Mouse (Mus musculus) heart, adult 2 months (tissue): ENCODE measurements at regions not wholly inside any gene's neighbourhood (a gene's known extent, or its start where the extent isn't known, plus 50 kb on each side); places are given as distances from the start of the nearest gene placed in this dataset.

Experiments
- DNase-seq, 2 experiments: peaks; one replicate each; pipeline ENCODE4 v3.0.0; 2021
- H3K27ac ChIP-seq: fragments of 200-600 bp; 2 replicates; pipeline ENCODE4 v1.8.1; 2022
- H3K27me3 ChIP-seq: fragments of 200-500 bp; 2 replicates; pipeline ENCODE4 v1.6.1; 2012; ENCODE audit warnings: mild to moderate bottlenecking, low read length, inconsistent platforms, mixed read lengths; ENCODE audit not compliant: control insufficient read depth, insufficient read depth
- H3K36me3 ChIP-seq: fragments of 200-500 bp; 2 replicates; pipeline ENCODE4 v1.6.1; 2012; ENCODE audit warnings: low read length, inconsistent platforms; ENCODE audit not compliant: control insufficient read depth, insufficient read depth
- H3K4me1 ChIP-seq: fragments of 200-500 bp; 2 replicates; pipeline ENCODE4 v1.6.1; 2011; ENCODE audit warnings: low read length; ENCODE audit not compliant: control insufficient read depth, insufficient read depth
- H3K4me3 ChIP-seq: fragments of 200-600 bp; 2 replicates; pipeline ENCODE4 v1.8.1; 2022
- H3K79me2 ChIP-seq: fragments of 200-500 bp; replicated peaks from 2 replicates; pipeline ENCODE4 v1.6.1; 2012; ENCODE audit warnings: mild to moderate bottlenecking, inconsistent platforms, low read length, moderate library complexity, mixed read lengths; ENCODE audit not compliant: control insufficient read depth, insufficient read depth
- H3K9ac ChIP-seq: fragments of 200-500 bp; 2 replicates; pipeline ENCODE4 v1.6.1; 2012; ENCODE audit warnings: low read depth, mild to moderate bottlenecking, control low read depth, inconsistent platforms, low read length, mixed read lengths
- CTCF ChIP-seq: fragments of 200-600 bp; IDR thresholded peaks from 2 replicates; pipeline ENCODE4 v1.8.1; 2022; ENCODE audit warnings: antibody characterized with exemption, mild to moderate bottlenecking, moderate library complexity
- EP300 ChIP-seq: fragments of 200-500 bp; IDR thresholded peaks from 2 replicates; pipeline ENCODE4 v1.6.1; 2011; ENCODE audit warnings: low read depth, low read length, control low read depth; ENCODE audit not compliant: insufficient read depth
- POLR2A ChIP-seq: fragments of 200-500 bp; IDR thresholded peaks from 2 replicates; pipeline ENCODE4 v1.6.1; 2011; ENCODE audit warnings: mild to moderate bottlenecking, low read depth, low read length, control low read depth; ENCODE audit not compliant: insufficient read depth
- WGBS: fragments of 180-500 bp; shearing (Covaris S2); methylation state at CpG from one replicate; pipeline ENCODE4 v1.1.7; 2018; 5-methylcytosine and 5-hydroxymethylcytosine counted together
- intact Hi-C: fragments of 180-260 bp; cut with DNase I; formaldehyde crosslinking; loops from one replicate; pipeline ENCODE4 v1.15.1; 2025

DNA sequence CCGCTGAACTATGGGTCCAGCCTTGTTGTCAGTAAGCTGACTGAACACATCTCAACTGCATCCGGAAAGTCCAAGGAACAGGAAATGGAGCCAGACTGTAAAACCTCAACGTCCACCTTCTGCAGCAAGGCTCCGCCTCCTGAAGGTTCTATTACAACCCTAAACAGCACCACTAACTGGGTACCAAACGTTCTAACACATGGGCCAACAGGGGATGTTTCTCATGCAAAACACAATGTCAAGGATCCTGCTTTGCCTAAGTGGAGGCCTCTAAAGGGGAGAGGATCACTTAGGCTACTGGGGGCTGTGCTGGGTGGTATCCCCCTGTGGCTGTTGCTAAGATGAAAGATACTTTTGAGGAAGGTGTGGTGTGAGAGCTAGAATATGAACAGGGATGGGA is 51.0 kb upstream of the Stt3b start:
- H3K4me3 ChIP-seq: no peak overlapping the region
- H3K4me1 ChIP-seq: no peaks in the 10 kb centered on the region
- no peak overlapping the region for H3K27ac ChIP-seq
- no peaks in the 10 kb centered on the region for H3K36me3 ChIP-seq
- TF ChIP-seq POLR2A (no peak), EP300 (no peak)
- 39% methylated on average over 5 of the region's 5 CpGs for WGBS
- H3K9ac ChIP-seq: no peak overlapping the region
- H3K27me3 ChIP-seq: no peaks in the 10 kb centered on the region
- intact Hi-C loops: no loop called here
- H3K79me2 ChIP-seq: no peaks in the 10 kb centered on the region
- DNase-seq: no peak

DNA sequence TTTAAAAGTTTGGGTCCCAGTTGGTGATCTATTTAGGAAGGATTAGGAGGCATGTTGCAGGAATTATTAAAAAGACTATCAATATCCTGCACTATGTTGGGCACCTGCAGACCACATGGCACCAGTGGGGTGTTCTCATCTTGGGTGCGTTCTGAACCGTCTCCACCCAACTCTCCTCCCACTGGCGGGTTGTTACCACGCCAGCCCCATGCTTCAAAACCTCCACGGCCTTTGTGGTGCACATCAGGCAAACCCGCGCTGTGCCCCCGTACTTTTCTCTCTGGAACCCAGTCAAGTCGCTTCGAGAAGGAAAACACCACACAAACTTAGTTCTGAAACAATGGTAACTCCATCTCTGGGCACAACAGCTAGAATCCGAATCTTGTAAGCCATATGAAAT is 51.7 kb upstream of the Stt3b start:
- intact Hi-C loops: no loop called here
- TF ChIP-seq EP300: no peak
- TF ChIP-seq CTCF: no peak
- TF ChIP-seq POLR2A: no peak
- H3K4me3 ChIP-seq: no peak overlapping the region
- no peak overlapping the region for H3K9ac ChIP-seq
- no peaks in the 10 kb centered on the region for H3K79me2 ChIP-seq
- no peaks in the 10 kb centered on the region for H3K4me1 ChIP-seq
- H3K36me3 ChIP-seq: no peaks in the 10 kb centered on the region
- no peak for DNase-seq
- no peaks in the 10 kb centered on the region for H3K27me3 ChIP-seq
- 90% methylated on average over 11 of the region's 11 CpGs for WGBS
- no peak overlapping the region for H3K27ac ChIP-seq

DNA sequence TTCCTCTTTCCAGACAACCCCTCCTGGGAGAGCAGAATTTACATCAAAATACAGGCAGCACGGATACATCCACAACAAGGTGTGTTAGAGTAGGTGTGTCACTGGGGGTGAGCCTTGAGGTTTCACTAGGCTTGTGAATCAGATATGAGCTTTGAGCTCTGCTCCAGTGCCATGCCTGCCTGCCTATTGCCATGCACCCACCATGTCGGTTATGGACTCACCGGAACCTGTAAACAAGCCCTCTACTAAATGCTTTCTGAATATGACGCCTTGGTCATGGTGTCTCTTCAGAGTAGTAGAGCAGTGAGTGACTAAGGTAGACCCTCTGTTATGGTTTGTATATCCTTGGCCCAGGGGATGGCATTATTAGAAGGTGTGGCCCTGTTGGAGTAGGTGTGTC is 52.3 kb upstream of the Stt3b start:
- WGBS: 90% methylated on average over 4 of the region's 4 CpGs
- H3K4me3 ChIP-seq: no peak overlapping the region
- no peak overlapping the region for H3K9ac ChIP-seq
- H3K4me1 ChIP-seq: no peaks in the 10 kb centered on the region
- intact Hi-C loops: no loop called here
- no peaks in the 10 kb centered on the region for H3K27me3 ChIP-seq
- DNase-seq: no peak
- H3K79me2 ChIP-seq: no peaks in the 10 kb centered on the region
- H3K27ac ChIP-seq: no peak overlapping the region
- H3K36me3 ChIP-seq: no peaks in the 10 kb centered on the region
- TF ChIP-seq POLR2A (no peak), EP300 (no peak), CTCF (no peak)

DNA sequence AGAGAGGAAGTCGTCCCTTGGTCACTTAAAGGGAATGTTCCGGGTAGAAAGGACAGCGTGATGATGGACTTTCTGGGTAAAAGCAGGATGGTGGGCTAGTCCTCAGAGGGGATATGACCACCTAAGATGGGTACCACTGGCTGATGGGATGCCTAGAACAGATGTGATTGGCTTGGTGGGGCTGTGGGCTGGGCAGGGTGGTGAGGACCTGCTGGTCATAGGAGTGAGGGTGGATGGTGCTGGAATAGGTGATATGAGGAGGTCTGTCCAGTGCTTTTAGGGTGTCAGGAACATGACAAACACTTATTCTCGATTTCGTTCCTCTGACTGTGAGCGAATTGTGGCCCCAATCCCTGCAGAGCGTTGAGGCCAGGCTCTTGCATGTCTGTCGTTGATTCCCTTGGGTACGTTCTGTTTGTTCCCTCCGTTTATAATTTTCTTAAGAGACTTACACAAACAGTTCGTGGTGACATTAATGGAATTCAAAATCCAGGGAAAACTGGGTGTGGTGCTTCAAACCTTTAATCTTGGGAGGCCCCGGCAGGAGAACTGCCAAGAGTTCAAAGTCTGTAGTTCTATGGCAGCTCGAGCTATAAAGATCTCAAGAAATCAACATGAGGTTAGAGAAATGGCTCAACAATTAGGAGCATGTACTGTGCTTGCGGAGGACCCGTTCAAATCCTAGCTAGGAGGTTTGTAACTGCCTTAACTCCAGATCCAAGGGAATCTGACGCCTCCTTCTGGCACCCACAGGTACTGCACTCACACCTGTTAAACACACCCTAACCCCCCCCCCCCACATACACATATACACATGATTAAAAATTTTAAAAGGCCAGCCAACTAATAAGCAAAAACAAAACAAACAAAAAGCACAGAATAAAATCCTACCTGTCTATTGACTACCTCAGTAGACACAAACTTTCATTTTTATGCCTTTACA is 55.0 kb upstream of the Stt3b start:
- H3K27ac ChIP-seq: no peak overlapping the region
- H3K27me3 ChIP-seq: no peaks in the 10 kb centered on the region
- TF ChIP-seq EP300 (no peak), POLR2A (no peak), CTCF (peak; percentile 25; the same call in 1 of the 2 replicates)
- intact Hi-C loops: no loop called here
- H3K9ac ChIP-seq: no peak overlapping the region
- 87% methylated on average over 16 of the region's 16 CpGs for WGBS
- H3K4me3 ChIP-seq: no peak overlapping the region
- no peak for DNase-seq
- H3K4me1 ChIP-seq: no peaks in the 10 kb centered on the region
- no peaks in the 10 kb centered on the region for H3K36me3 ChIP-seq
- no peaks in the 10 kb centered on the region for H3K79me2 ChIP-seq

DNA sequence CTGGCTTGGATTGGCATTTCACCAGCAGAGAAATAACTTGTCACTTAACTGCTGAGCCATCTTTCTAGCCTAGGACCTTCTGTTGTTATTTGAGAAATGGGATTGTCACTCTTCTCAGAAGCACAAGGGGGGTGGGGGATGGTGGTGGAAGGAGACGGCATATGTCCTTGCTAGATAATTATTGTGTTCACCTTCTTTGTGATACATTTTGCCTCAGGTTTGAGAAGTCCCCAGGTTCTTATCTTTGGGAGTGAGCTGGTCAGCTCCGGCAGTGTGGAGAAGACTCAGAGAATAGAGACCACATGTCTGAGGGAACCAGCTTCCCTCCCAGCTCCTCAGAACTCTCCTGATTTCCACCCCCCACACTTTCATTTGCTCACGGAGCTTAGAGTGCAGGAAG is 57.6 kb upstream of the Stt3b start:
- no peak overlapping the region for H3K9ac ChIP-seq
- no peak overlapping the region for H3K27ac ChIP-seq
- TF ChIP-seq POLR2A (no peak), CTCF (no peak), EP300 (no peak)
- no peaks in the 10 kb centered on the region for H3K36me3 ChIP-seq
- DNase-seq: no peak
- intact Hi-C loops: no loop called here
- H3K4me3 ChIP-seq: no peak overlapping the region
- no peaks in the 10 kb centered on the region for H3K79me2 ChIP-seq
- H3K27me3 ChIP-seq: no peaks in the 10 kb centered on the region
- 59% methylated on average over 3 of the region's 3 CpGs for WGBS
- no peaks in the 10 kb centered on the region for H3K4me1 ChIP-seq

DNA sequence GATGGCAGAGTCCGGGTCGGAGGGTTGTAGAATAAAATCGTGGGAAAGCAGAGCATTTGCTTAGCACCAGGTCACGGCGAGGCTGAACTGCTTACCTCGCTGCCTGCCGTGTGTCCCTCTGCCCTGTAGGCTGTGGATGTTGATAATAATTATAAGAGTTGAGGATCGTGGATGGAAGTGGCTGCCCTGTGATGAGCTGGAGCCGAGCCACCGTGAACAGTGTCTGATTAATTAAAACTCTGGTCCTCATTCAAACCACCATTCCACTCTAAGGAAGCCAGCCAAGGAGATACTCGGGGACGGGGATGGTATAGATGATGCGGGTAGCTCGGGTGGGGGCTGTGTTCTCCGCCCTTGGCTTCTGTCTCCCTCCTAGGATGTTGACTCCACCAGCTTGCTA is 70.1 kb upstream of the Stt3b start:
- 69% methylated on average over 15 of the region's 15 CpGs for WGBS
- no peaks in the 10 kb centered on the region for H3K79me2 ChIP-seq
- no peak overlapping the region for H3K9ac ChIP-seq
- peaks cover 2% of the 10 kb centered on the region; the same call in 1 of the 2 replicates for H3K4me1 ChIP-seq
- H3K36me3 ChIP-seq: no peaks in the 10 kb centered on the region
- no peak for DNase-seq
- no peak overlapping the region for H3K4me3 ChIP-seq
- H3K27me3 ChIP-seq: no peaks in the 10 kb centered on the region
- intact Hi-C loops: no loop called here
- no peak overlapping the region for H3K27ac ChIP-seq
- no peak for TF ChIP-seq EP300
- TF ChIP-seq CTCF: no peak
- TF ChIP-seq POLR2A: no peak
